Mouse (Mus musculus): Measurements from ENCODE around the gene Cops3. TPM values are rescaled to one million over a fixed set of nuclear protein-coding genes. Genes with fewer than 3 reads are reported as not detected.

The Cops3 gene
- polyA plus RNA-seq, 1 experiment from 2014 or later: 135 TPM

DNA sequence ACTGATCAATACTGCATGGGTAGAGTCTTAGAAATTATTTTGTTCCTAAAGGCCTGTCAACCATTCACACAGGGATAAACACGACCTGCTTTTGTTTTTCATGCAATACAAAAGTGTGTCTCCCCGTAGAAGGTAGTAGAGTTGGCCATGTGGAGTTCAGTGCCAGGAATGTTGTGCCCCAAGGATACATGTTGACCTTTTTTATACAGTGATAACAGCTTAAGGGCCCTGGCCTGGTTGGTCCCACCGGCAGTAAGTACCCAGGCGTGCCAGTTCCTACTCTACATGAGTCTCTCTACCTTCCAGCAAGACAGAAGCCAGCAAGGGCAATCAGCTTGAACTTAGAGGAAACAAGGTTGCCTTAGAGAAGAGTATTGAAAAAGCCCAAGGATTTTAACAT, 66.7 kb downstream of the Cops3 start:
- no peak overlapping the region for H3K4me2 ChIP-seq
- peaks cover 85% of the 10 kb centered on the region for H3K36me3 ChIP-seq
- no peak overlapping the region for H3K9ac ChIP-seq
- 50% methylated on average over 4 of the region's 4 CpGs for WGBS
- no peak overlapping the region for H3K27ac ChIP-seq
- H3K27me3 ChIP-seq: no peaks in the 10 kb centered on the region
- peaks cover 10% of the 10 kb centered on the region for H3K4me1 ChIP-seq (replicated peaks)
- ATAC-seq (replicated peaks; ENCODE audit: insufficient number of reproducible peaks, insufficient read depth, low FRiP score, low read depth): no peak
- H3K4me3 ChIP-seq: no peak overlapping the region
- no peaks in the 10 kb centered on the region for H3K9me3 ChIP-seq (replicated peaks)

DNA sequence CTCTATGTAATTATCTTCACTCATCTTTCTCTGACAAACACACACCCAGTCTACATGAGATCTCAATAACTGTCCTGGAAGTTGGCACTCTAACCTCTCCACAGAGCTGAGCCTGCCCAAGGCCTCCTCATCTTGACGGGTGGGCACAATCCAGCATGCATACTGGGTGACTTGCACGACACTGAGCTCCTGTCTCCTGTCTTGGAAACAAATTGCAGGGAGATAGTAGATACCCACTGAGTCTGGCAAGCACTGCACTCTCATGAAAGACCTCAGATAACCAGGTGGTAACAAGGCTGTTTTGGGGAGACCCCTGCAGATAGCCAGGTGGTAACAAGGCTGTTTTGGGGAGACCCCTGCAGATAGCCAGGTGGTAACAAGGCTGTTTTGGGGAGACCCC, 67.3 kb downstream of the Cops3 start:
- no peak overlapping the region for H3K27ac ChIP-seq
- H3K27me3 ChIP-seq: no peaks in the 10 kb centered on the region
- no peaks in the 10 kb centered on the region for H3K9me3 ChIP-seq (replicated peaks)
- no peak for ATAC-seq (replicated peaks; ENCODE audit: insufficient number of reproducible peaks, insufficient read depth, low FRiP score, low read depth)
- H3K4me1 ChIP-seq (replicated peaks): peaks cover 10% of the 10 kb centered on the region
- H3K36me3 ChIP-seq: peaks cover 85% of the 10 kb centered on the region
- 75% methylated on average over 2 of the region's 2 CpGs for WGBS
- H3K9ac ChIP-seq: no peak overlapping the region
- no peak overlapping the region for H3K4me2 ChIP-seq
- H3K4me3 ChIP-seq: no peak overlapping the region

DNA sequence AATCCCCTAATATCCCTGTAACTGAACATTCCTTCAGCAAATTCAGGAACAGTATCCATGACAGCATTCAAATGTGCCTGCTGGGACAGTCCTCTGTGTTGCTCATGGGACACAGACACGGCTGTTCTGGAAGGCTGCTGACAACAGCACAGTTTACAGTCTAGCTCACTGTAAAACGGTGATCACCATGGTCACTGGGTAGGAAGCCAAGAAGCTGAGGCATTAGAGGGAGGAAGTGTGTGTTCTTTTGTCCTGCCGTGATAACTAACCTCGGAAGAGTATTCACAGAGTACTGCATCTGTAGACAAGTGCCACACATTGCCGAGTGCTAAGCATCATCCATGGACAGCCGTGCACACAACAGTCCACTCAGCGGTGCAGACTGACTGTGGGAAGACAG, 68.9 kb downstream of the Cops3 start:
- no peak overlapping the region for H3K9ac ChIP-seq
- H3K36me3 ChIP-seq: peaks cover 85% of the 10 kb centered on the region
- H3K9me3 ChIP-seq (replicated peaks): no peaks in the 10 kb centered on the region
- no peaks in the 10 kb centered on the region for H3K27me3 ChIP-seq
- no peak overlapping the region for H3K4me3 ChIP-seq
- no peak overlapping the region for H3K27ac ChIP-seq
- peaks cover 10% of the 10 kb centered on the region for H3K4me1 ChIP-seq (replicated peaks)
- no peak for ATAC-seq (replicated peaks; ENCODE audit: insufficient number of reproducible peaks, insufficient read depth, low FRiP score, low read depth)
- H3K4me2 ChIP-seq: no peak overlapping the region
- 70% methylated on average over 7 of the region's 7 CpGs for WGBS

- no peak; the same call in 1 of the 2 replicates for ATAC-seq (replicated peaks; ENCODE audit: insufficient number of reproducible peaks, insufficient read depth, low FRiP score, low read depth)
Measured at GRCm38 (mm10) chr11:59769738-59770137, 69.9 kb downstream of the Cops3 start.

DNA sequence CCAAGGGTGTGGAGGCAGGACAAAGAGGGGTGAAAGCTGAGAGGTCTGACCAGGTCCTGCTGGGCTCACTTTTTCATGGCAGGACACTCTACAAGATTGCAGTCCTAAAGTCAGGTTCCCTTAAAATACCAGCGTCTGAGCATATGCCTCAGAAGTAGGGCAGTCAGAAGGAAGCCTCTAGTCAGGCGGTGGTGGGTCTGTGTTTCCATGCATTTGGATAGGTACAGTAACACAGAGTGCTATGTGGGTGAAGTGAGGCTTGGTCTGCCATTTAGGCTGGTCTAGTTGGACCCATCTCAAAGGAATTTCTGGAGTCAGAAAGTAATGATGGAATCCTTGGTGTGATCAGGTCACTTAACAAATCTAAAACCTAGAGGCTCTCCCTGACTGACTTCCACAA, 70.3 kb downstream of the Cops3 start:
- Histone ChIP-seq H3K36me3 (peaks cover 84% of the 10 kb centered on the region), H3K9ac (no peak overlapping the region), H3K4me3 (no peak overlapping the region), H3K9me3 (replicated peaks) (no peaks in the 10 kb centered on the region), H3K27ac (peak overlapping the region; percentile 13; the same call in 1 of the 2 replicates), H3K4me2 (no peak overlapping the region), H3K27me3 (no peaks in the 10 kb centered on the region), H3K4me1 (replicated peaks) (peaks cover 10% of the 10 kb centered on the region)
- no peak for ATAC-seq (replicated peaks; ENCODE audit: insufficient number of reproducible peaks, insufficient read depth, low FRiP score, low read depth)
- WGBS: 79% methylated on average over 2 of the region's 2 CpGs

More at GRCm38 (mm10) chr11:59769738-59770137, 69.9 kb downstream of the Cops3 start:
- H3K36me3 ChIP-seq: peaks cover 84% of the 10 kb centered on the region
- H3K4me1 ChIP-seq (replicated peaks): peaks cover 10% of the 10 kb centered on the region
- no peak overlapping the region for H3K4me3 ChIP-seq
- no peaks in the 10 kb centered on the region for H3K9me3 ChIP-seq (replicated peaks)
- 30% methylated on average over 6 of the region's 6 CpGs for WGBS
- H3K9ac ChIP-seq: no peak overlapping the region
- H3K27me3 ChIP-seq: no peaks in the 10 kb centered on the region
- no peak overlapping the region for H3K4me2 ChIP-seq
- peak overlapping the region; percentile 11; the same call in 1 of the 2 replicates for H3K27ac ChIP-seq

Other genes starting within 250 kb of the Cops3 start
- gene Olfr223, start 246.5 kb downstream of the Cops3 start, polyA plus RNA-seq (2015; fragmentation: Nextera tagmentation; extraction: Ambion mirVana): not detected in 2 replicates
- gene Mprip, start 178.5 kb downstream of the Cops3 start, polyA plus RNA-seq (2015; fragmentation: Nextera tagmentation; extraction: Ambion mirVana): 51.1 and 67.3 TPM in 2 replicates
- 3.4 and 4.9 TPM in 2 replicates for gene Pld6, start 52.2 kb downstream of the Cops3 start, polyA plus RNA-seq (2015; fragmentation: Nextera tagmentation; extraction: Ambion mirVana)
- 32.6 and 36.9 TPM in 2 replicates for gene Flcn, start 29.8 kb downstream of the Cops3 start, polyA plus RNA-seq (2015; fragmentation: Nextera tagmentation; extraction: Ambion mirVana)
- 35.0 and 38.2 TPM in 2 replicates for gene Nt5m, start 391 bp downstream of the Cops3 start, polyA plus RNA-seq (2015; fragmentation: Nextera tagmentation; extraction: Ambion mirVana)
- 40.0 and 43.0 TPM in 2 replicates for gene Med9, start 108.4 kb upstream of the Cops3 start, polyA plus RNA-seq (2015; fragmentation: Nextera tagmentation; extraction: Ambion mirVana)
- 7.2 and 7.7 TPM in 2 replicates for gene Rasd1, start 125.1 kb upstream of the Cops3 start, polyA plus RNA-seq (2015; fragmentation: Nextera tagmentation; extraction: Ambion mirVana)
- gene Pemt, start 206.7 kb upstream of the Cops3 start, polyA plus RNA-seq (2015; fragmentation: Nextera tagmentation; extraction: Ambion mirVana): 7.3 and 9.0 TPM in 2 replicates